Mouse (Mus musculus) lung, embryonic 14.5 days (tissue): Measurements from ENCODE around the gene Olig2. TPM values are rescaled to one million over a fixed set of nuclear protein-coding genes. Genes with fewer than 3 reads are reported as not detected.

Experiments
- ATAC-seq: fragments of 200-750 bp; cut with Nextera tagmentation; 2 replicates; pipeline ENCODE4 v1.8.0; 2017; ENCODE audit warnings: mild to moderate bottlenecking, moderate TSS enrichment, moderate library complexity; ENCODE audit not compliant: insufficient read depth
- DNase-seq: peaks from one replicate; pipeline ENCODE4 v3.0.0-alpha.2; 2015
- H3K27ac ChIP-seq: fragments of 300-500 bp; sonication (generic); 2 replicates; pipeline ENCODE4 v1.5.1; 2014; ENCODE audit warnings: low read depth, mild to moderate bottlenecking, moderate library complexity
- H3K27me3 ChIP-seq: fragments of 300-500 bp; sonication (generic); 2 replicates; pipeline ENCODE4 v1.6.1; 2014; ENCODE audit warnings: low read length, control low read depth; ENCODE audit not compliant: insufficient read depth
- H3K36me3 ChIP-seq: fragments of 300-500 bp; sonication (generic); 2 replicates; pipeline ENCODE4 v1.6.1; 2014; ENCODE audit warnings: control low read depth; ENCODE audit not compliant: insufficient read depth
- H3K4me1 ChIP-seq: fragments of 300-500 bp; sonication (generic); 2 replicates; pipeline ENCODE4 v1.6.1; 2014; ENCODE audit warnings: antibody characterized with exemption, control low read depth; ENCODE audit not compliant: insufficient read depth
- H3K4me2 ChIP-seq: fragments of 300-500 bp; sonication (generic); 2 replicates; pipeline ENCODE4 v1.6.1; 2014; ENCODE audit warnings: mild to moderate bottlenecking
- H3K4me3 ChIP-seq: fragments of 300-500 bp; sonication (generic); 2 replicates; pipeline ENCODE4 v1.5.1; 2014; ENCODE audit warnings: low read depth, low read length
- H3K9ac ChIP-seq: fragments of 300-500 bp; sonication (generic); 2 replicates; pipeline ENCODE4 v1.6.1; 2014
- H3K9me3 ChIP-seq: fragments of 300-500 bp; sonication (generic); 2 replicates; pipeline ENCODE4 v1.6.1; 2016; ENCODE audit warnings: low read depth, low read length, control low read depth
- CTCF ChIP-seq: IDR thresholded peaks from 2 replicates; pipeline ENCODE4 v1.5.1; 2016; ENCODE audit warnings: antibody characterized with exemption, low read depth
- WGBS: fragments of 180-500 bp; shearing (Covaris S2); extraction: QIAGEN DNeasy Blood & Tissue Kit; methylation state at CpG from one replicate; pipeline ENCODE4 v1.1.7; 2014; 5-methylcytosine and 5-hydroxymethylcytosine counted together
- polyA plus RNA-seq: library from polyadenylated mRNA; unstranded; fragments of >200 nt; fragmentation: Nextera tagmentation; extraction: Ambion mirVana; gene quantifications from 2 replicates; pipeline ENCODE4 v1.2.1, GENCODE M21; 2014

The Olig2 gene
- polyA plus RNA-seq, 1 experiment from 2014 or later = not detected

GRCm38 (mm10) chr16:91262467-91263220 is 37.4 kb downstream of the Olig2 start:
- H3K27me3 ChIP-seq = peaks cover 26% of the 10 kb centered on the region
- DNase-seq = no peak

DNA sequence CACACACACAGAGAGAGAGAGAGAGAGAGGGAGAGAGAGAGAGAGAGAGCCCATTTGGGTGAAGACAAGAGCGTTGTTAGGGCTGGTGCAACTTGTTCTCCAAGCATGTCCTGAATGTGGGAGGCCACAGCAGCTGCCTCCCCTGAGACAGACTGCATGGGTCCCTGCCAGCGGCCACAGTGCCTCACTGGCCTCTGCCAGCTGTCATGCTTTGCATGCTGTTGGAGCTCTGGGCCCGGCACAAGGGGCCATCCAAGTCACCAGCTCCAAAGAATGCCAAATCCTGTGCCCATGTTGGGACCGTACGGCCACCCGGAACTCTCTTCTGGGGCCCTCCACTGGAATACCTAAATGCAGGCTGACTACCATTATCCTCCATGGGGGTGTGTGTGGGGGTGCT is 40.7 kb downstream of the Olig2 start:
- Histone ChIP-seq H3K4me1 (no peaks in the 10 kb centered on the region), H3K27ac (no peak overlapping the region), H3K4me3 (no peak overlapping the region), H3K4me2 (no peak overlapping the region), H3K27me3 (peaks cover 54% of the 10 kb centered on the region), H3K9ac (no peak overlapping the region), H3K9me3 (no peaks in the 10 kb centered on the region), H3K36me3 (no peaks in the 10 kb centered on the region)
- TF ChIP-seq CTCF = no peak
- no peak for DNase-seq
- 74% methylated on average over 6 of the region's 6 CpGs for WGBS
- ATAC-seq = no peak

More at GRCm38 (mm10) chr16:91262467-91263220, 37.4 kb downstream of the Olig2 start:
- H3K4me2 ChIP-seq = no peak overlapping the region
- H3K9me3 ChIP-seq = no peaks in the 10 kb centered on the region
- 37% methylated on average over 12 of the region's 12 CpGs for WGBS
- no peak overlapping the region for H3K4me3 ChIP-seq
- ATAC-seq = no peak
- no peak overlapping the region for H3K27ac ChIP-seq
- no peaks in the 10 kb centered on the region for H3K4me1 ChIP-seq
- TF ChIP-seq CTCF = no peak
- H3K9ac ChIP-seq = no peak overlapping the region
- H3K36me3 ChIP-seq = no peaks in the 10 kb centered on the region

- no peak for ATAC-seq
- WGBS = 8% methylated on average over 13 of the region's 13 CpGs
- Histone ChIP-seq H3K36me3 (no peaks in the 10 kb centered on the region), H3K4me3 (peak overlapping the region; percentile 38; the same call in 1 of the 2 replicates), H3K9ac (no peak overlapping the region), H3K27me3 (peaks cover 83% of the 10 kb centered on the region), H3K27ac (no peak overlapping the region), H3K4me2 (peak overlapping the region; percentile 69), H3K4me1 (no peaks in the 10 kb centered on the region), H3K9me3 (no peaks in the 10 kb centered on the region)
- peak; percentile 56 for DNase-seq
- no peak for TF ChIP-seq CTCF
Measured at GRCm38 (mm10) chr16:91268724-91269452, 43.6 kb downstream of the Olig2 start.

DNA sequence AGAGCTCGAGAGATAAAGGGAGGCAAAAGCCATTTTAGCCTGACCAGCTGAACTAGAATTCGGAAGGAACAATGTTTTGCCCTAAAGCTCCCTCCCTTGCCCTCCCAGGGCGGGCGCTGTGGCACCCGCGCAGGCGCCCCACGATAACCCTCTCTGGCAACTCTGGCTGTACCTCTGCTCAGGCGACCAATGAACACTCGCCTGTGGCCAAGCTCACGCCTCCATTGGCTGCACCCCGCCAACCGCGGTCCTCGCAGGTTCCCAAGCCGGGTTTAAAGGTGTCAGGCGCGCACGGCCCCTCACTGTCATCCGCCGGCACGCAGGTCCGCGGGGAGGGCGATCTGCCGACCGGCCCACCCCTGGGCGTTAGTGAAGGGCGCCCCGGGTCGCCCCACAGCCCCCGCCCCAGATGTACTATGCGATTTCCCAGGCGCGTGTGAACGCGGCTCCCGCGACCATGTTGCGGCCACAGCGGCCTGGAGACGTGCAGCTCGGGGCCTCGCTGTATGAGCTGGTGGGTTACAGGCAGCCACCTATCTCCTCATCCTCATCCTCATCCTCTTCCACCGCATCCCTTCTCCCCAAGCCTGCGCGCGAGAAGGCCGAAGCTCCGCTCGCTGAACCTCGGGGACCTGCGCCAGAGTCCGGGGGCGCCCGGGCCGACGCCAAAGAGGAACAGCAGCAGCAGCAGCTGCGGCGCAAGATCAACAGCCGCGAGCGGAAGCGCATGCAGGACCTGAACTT is 44.4 kb downstream of the Olig2 start, which contains the start of gene Olig1:
TSS of gene Olig1 (plus strand) at position 305 of the 744 bp plus-strand sequence.
- WGBS = under 1% methylated on average over 62 of the region's 64 CpGs
- Histone ChIP-seq H3K4me1 (no peaks in the 10 kb centered on the region), H3K27ac (no peak within 1 kb of the TSS), H3K9ac (no peak within 1 kb of the TSS), H3K27me3 (peaks cover 90% of the 10 kb centered on the region), H3K4me3 (peak within 1 kb of the TSS; percentile 38), H3K36me3 (no peaks in the 10 kb centered on the region), H3K9me3 (no peaks in the 10 kb centered on the region), H3K4me2 (peak within 1 kb of the TSS; percentile 69)
- ATAC-seq (peak; percentile 86), DNase-seq (peak; percentile 50)
- no peak for TF ChIP-seq CTCF

DNA sequence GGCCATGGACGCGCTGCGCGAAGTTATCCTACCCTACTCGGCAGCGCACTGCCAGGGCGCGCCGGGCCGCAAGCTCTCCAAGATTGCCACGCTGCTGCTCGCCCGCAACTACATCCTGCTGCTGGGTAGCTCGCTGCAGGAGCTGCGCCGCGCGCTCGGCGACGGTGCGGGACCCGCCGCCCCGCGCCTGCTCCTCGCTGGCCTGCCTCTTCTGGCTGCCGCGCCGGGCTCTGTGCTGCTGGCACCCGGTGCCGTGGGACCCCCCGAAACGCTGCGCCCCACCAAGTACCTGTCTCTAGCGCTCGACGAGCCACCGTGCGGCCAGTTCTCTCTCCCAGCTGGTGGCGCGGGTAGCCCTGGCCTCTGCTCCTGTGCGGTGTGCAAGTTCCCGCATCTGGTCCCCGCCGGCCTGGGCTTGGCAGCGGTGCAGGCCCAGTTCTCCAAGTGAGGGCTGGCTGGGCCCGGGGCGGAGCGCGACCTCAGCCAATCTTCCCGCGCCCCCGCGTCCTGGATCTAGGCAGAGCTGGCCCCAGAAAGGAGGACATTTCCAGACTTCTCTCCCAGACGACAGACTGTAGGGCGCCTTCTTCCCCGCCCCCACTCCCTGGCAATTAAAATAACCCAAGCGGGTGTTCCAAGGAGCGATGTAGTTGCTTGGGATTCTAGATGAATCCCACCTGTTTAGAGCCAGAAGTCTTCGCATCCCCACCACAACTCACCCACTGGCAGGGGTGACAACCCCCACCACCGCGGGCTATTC is 45.1 kb downstream of the Olig2 start:
- Histone ChIP-seq H3K9ac (no peak overlapping the region), H3K9me3 (no peaks in the 10 kb centered on the region), H3K27ac (no peak overlapping the region), H3K4me1 (no peaks in the 10 kb centered on the region), H3K4me3 (peak overlapping the region; percentile 38), H3K36me3 (no peaks in the 10 kb centered on the region), H3K4me2 (peak overlapping the region; percentile 69), H3K27me3 (peaks cover 94% of the 10 kb centered on the region)
- DNase-seq (peak; percentile 62), ATAC-seq (peak; percentile 35; the same call in 1 of the 2 replicates)
- WGBS = 1% methylated on average over 63 of the region's 63 CpGs
- TF ChIP-seq CTCF = no peak

DNA sequence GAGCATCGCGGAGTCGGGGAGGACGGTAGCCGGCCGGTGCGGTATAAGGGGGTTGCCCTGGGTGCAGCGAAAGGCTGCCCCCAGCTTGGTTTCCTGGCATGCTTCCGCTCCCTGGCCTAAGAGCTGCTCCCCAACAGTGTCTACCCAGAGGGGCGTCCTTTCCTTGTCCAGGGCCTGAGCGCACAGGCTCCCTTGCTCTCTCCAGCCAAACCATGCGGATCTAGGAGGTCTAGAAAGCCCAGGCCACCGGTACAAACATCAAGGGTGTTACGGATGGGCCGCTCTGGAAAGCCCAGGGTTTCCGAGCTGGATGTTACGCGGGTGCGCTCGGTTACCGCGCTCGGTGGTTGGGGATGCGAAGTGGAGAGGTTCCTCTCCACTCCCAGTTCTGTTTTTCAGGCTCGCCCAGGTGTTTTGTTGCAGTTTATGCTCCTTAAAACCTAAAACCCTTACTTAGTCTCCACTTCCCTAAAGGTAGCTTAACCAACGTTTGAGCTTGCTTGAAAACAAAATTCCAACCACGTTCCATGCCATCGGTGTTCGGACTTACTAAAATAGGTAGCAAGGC is 45.8 kb downstream of the Olig2 start:
- ATAC-seq = peak; percentile 15; the same call in 1 of the 2 replicates

More for the DNA sequence above, 45.8 kb downstream of the Olig2 start:
- no peaks in the 10 kb centered on the region for H3K4me1 ChIP-seq
- no peak overlapping the region for H3K9ac ChIP-seq
- no peaks in the 10 kb centered on the region for H3K9me3 ChIP-seq
- H3K4me2 ChIP-seq = peak overlapping the region; percentile 69
- H3K27me3 ChIP-seq = peaks cover 94% of the 10 kb centered on the region
- no peak for DNase-seq
- TF ChIP-seq CTCF = no peak
- no peak overlapping the region for H3K27ac ChIP-seq
- no peaks in the 10 kb centered on the region for H3K36me3 ChIP-seq
- H3K4me3 ChIP-seq = peak overlapping the region; percentile 38
- WGBS = 2% methylated on average over 29 of the region's 29 CpGs
